Mouse (Mus musculus) kidney, postnatal 4 days (tissue): ENCODE data around the gene Macrod2.

ENCODE experiments used
- DNase-seq, 2 experiments: peaks; one replicate each; pipeline ENCODE4 v3.0.0; 2021; ENCODE audit warnings: mixed read lengths in 2 of 2

Gene Macrod2

GRCm38 (mm10) chr2:141327296-141327695 is 932.2 kb downstream of the Macrod2 start:
- no peak for DNase-seq

DNA sequence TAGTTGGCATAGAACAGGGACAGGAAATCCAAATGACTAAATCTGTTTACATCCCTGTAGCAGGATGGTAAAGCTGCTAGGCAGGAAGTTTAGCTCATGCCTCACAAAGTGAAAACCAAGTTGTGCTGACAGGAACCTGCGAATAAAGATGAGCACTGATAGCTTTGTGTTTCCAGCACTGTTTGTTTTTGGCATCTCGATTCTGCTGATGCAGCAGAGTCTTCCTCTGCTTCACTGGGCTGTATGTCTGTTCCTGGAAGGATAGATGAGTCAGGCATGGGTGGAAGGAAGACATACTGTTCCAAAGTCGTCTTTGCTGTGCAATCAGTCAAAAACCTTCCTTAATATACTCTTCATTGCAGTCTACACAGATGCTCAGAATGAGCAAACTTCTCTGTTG is 942.6 kb downstream of the Macrod2 start:
- DNase-seq: no peak

GRCm38 (mm10) chr2:141343988-141344535 is 949.0 kb downstream of the Macrod2 start:
- no peak for DNase-seq

DNA sequence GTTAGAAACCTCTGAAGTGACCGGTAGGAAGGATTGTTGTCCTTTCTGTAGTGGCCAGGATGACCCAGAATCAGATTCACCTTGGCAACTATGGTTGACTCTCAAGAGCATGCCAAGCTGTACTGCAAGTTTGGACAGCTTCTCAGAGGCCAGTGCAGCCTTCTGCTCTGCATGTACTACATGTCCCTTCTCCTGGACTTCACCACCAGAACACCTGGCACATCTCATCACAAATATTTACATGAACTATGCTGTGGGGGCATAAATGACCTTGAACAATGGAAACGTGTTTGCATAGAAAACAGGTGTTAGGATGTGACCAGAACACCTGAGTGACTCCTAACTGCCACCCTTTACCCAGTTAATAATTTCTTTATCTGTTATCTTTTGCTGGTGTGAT is 957.5 kb downstream of the Macrod2 start:
- DNase-seq: no peak

- no peak for DNase-seq
Observed at GRCm38 (mm10) chr2:141388632-141389031, 993.5 kb downstream of the Macrod2 start.

DNA sequence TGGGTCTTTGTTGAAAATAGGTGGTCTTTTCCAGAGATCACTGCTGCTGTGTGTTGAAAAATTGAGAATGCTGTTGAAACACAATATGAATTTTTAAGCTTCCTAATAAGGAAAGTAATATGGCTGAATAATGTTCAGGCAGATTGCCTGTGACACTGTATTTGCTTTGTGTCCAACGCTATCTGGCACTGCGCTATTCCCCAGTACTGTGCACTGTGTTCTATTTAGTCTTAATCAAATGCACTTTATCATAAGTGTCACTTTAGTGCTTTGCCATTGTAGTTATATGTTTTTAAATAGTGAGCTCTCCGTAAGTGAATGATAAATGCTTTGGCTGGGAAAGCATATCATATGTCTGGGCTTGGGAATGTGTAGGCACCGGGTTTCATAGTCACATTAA is 996.1 kb downstream of the Macrod2 start:
- DNase-seq: no peak

DNA sequence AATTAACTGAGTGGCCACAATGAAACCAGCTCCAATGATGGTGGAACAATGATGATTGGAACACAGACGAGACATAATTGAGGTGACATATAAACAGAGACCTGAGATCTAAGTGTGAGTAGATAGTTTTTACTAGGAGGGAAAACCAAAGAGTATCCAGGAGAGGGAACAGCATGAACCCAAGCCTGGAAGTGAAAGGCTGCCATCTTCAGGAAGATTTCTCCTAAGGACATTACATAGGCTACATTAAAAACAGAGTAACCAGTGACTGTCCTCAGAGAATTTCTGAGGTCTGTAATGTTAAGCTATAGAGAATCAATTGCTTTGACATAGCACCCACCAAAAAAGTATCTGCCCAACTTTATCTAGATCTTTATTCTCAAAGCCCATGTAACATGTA is 999.7 kb downstream of the Macrod2 start:
- DNase-seq: no peak

DNA sequence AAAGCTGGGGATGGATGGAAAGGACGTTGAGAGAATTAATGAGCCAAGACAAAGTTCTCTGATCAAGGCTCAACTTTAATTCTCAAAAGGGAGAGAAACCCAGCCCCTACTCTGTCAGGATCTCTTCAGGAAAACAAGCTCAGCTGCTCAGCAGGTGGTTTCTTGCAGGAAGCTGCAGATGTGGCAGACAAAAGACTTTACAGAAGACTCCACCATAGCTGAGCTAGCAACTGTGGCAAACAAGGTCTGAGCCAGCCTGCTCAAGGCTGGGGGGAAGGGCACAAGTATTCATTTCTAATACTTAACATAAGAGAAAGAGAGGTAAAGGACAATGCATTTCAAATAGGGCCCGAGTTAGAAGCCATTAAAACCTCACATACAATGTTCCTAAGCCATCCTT is 1013.7 kb downstream of the Macrod2 start:
- no peak for DNase-seq

GRCm38 (mm10) chr2:141416436-141416835 is 1021.3 kb downstream of the Macrod2 start:
- DNase-seq: no peak

- no peak for DNase-seq
Observed at GRCm38 (mm10) chr2:141416855-141417544, 1021.9 kb downstream of the Macrod2 start.

GRCm38 (mm10) chr2:141419806-141420205 is 1024.7 kb downstream of the Macrod2 start:
- no peak for DNase-seq

- DNase-seq: no peak
Observed at GRCm38 (mm10) chr2:141434084-141434483, 1039.0 kb downstream of the Macrod2 start.

DNA sequence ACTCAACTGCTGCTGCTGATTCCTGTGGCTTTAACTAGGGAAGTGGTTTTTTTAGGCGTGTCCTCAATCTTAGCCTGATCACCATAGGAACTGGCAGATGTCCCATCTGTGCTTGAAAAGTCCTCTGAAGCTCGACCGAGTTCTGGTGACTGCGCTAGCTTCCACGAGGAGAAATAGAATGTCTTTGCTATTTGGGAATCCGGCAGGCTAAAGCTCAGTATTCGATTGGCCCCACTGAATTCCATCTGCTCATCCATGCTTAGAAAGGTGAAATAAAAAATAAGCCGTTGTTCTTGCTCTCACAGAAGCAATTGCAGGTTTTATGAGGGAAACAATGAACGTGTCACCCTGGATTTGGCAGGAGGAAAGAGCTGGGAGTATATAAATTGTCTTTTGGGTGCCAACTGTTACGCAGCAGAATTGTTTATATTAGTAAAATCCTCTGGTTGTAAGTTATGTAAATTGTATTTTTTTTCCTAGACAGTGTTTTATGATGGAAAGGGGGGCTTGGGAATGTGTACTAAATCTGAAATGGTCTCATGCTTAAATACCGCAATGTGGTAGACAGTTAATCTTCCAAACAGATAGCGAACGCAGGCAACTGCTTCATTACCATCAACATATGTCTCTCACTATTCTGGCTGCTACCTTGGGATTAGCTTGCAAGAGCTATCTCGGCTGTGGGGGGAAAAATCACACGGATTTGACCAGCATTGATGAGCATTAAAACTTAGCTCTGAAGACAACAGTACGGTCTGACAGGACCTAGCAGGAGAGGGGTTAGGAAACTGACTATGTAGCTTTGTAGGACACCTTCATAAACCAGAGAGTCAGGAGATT is 1039.8 kb downstream of the Macrod2 start:
- peak; percentile 2 to 8 for DNase-seq

DNA sequence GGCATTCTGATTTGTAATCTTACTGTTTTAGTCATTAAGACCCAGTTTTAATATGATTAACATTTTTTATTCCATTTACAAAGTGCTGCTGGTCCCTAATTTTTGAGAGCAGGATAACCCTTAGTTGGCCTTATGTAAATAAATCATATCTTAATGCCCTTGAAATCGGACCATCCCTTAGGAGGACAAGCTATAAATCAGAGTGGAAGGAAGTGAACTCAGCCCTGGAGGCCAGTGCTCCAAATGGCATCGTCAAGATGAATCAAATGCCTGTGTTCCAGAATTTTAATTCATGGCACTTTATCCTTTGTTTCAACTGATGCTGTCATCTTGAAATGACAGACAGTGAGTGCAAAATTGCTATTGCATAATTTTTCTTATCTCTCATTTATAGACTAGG is 1046.8 kb downstream of the Macrod2 start:
- DNase-seq: no peak

- no peak for DNase-seq
Observed at GRCm38 (mm10) chr2:141449078-141449680, 1054.1 kb downstream of the Macrod2 start.

DNA sequence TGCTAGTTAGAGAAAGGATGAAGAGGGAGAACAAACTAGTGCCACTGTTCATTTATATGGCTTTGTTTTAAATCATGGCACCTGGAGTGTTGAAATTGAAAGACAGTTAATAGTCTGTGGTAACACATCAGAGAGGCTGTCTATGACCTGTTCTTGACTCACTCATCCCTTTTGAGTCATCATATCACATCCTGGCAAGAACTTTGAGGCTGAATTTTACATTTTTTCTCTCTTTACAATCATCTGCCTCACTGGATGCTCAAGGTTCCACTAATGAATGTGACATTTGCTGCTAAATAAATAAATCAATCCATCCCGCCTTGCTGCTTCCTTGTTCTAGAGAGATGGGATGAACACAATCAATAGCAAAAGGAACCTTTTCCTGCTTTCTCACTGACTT is 1068.8 kb downstream of the Macrod2 start:
- DNase-seq: no peak

DNA sequence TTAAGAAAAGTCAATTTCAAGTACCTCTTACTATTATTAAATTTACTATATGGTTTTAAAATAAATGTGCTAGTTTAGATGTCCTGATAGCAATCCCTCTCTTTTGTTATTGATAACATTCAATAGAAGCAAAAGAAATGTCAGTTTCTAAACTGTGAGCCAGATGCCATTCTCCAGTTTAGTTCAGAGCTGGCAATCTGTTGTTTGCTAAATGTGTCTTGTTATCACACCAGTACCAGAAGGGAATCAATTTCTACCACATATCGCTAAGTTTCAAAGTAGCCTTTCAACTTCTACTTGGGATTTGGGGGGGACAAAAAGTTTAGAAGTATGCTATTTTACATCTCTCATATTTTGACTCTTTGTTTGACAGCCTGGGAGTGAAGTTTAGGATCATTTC is 1077.7 kb downstream of the Macrod2 start:
- DNase-seq: no peak

GRCm38 (mm10) chr2:141477585-141477984 is 1082.5 kb downstream of the Macrod2 start:
- no peak for DNase-seq

GRCm38 (mm10) chr2:141490518-141490917 is 1095.4 kb downstream of the Macrod2 start:
- no peak for DNase-seq

GRCm38 (mm10) chr2:141505451-141505850 is 1110.3 kb downstream of the Macrod2 start:
- DNase-seq: peak; percentile 2 to 9

GRCm38 (mm10) chr2:141507929-141508897 is 1113.1 kb downstream of the Macrod2 start:
- DNase-seq: no peak

- no peak for DNase-seq
Observed at GRCm38 (mm10) chr2:141514976-141515375, 1119.9 kb downstream of the Macrod2 start.
